Mouse (Mus musculus) liver, adult 2 months (tissue): ENCODE results near the gene Ak1. TPM values are rescaled to one million over a fixed set of nuclear protein-coding genes. Genes with fewer than 3 reads are reported as not detected.

Experiments
- DNase-seq: peaks from one replicate; pipeline ENCODE4 v3.0.0-alpha.2; 2011; ENCODE audit warnings: low read depth, low spot score; ENCODE audit errors: extremely low read depth
- H3K27ac ChIP-seq: fragments of 200-500 bp; replicated peaks from 2 replicates; pipeline ENCODE4 v1.5.1; 2012; ENCODE audit warnings: low read depth, mild to moderate bottlenecking, control low read depth, inconsistent platforms, low read length; ENCODE audit not compliant: insufficient read depth
- H3K27me3 ChIP-seq: fragments of 200-500 bp; 2 replicates; pipeline ENCODE4 v1.6.1; 2012; ENCODE audit warnings: mild to moderate bottlenecking, moderate library complexity, low read length, inconsistent platforms; ENCODE audit not compliant: control insufficient read depth, insufficient read depth
- H3K36me3 ChIP-seq: fragments of 200-500 bp; 2 replicates; pipeline ENCODE4 v1.6.1; 2012; ENCODE audit warnings: low read length, inconsistent platforms; ENCODE audit not compliant: control insufficient read depth, insufficient read depth
- H3K4me1 ChIP-seq: fragments of 200-500 bp; 2 replicates; pipeline ENCODE4 v1.6.1; 2011; ENCODE audit warnings: low read length; ENCODE audit not compliant: control insufficient read depth, insufficient read depth
- H3K4me3 ChIP-seq: fragments of 200-500 bp; 2 replicates; pipeline ENCODE4 v1.5.1; 2011; ENCODE audit warnings: low read depth, mild to moderate bottlenecking, control low read depth, low read length, moderate library complexity; ENCODE audit not compliant: insufficient read depth
- H3K79me2 ChIP-seq: fragments of 200-500 bp; 2 replicates; pipeline ENCODE4 v1.6.1; 2012; ENCODE audit warnings: inconsistent platforms, mild to moderate bottlenecking, low read length, moderate library complexity; ENCODE audit not compliant: control insufficient read depth, insufficient read depth
- H3K9ac ChIP-seq: fragments of 200-500 bp; 2 replicates; pipeline ENCODE4 v1.6.1; 2012; ENCODE audit warnings: low read depth, mild to moderate bottlenecking, control low read depth, inconsistent platforms, low read length
- CTCF ChIP-seq: fragments of 200-500 bp; IDR thresholded peaks from 2 replicates; pipeline ENCODE4 v1.5.1; 2011; ENCODE audit warnings: low read depth, low read length, control low read depth
- POLR2A ChIP-seq: fragments of 200-500 bp; IDR thresholded peaks from 2 replicates; pipeline ENCODE4 v1.6.1; 2011; ENCODE audit warnings: low read length, control low read depth; ENCODE audit not compliant: insufficient read depth; ENCODE audit errors: extremely low read depth
- WGBS: fragments of 180-500 bp; shearing (Covaris S2); methylation state at CpG from one replicate; pipeline ENCODE4 v1.1.7; 2018; 5-methylcytosine and 5-hydroxymethylcytosine counted together
- polyA plus RNA-seq: library from polyadenylated mRNA; depleted of rRNA; stranded (reverse); fragments of >200 nt; gene quantifications from 2 replicates; pipeline ENCODE4 v1.2.3, GENCODE M21; 2012; rRNA removed
- total RNA-seq: library from RNA; depleted of rRNA; stranded (reverse); fragments of >200 nt; gene quantifications from 2 replicates; pipeline ENCODE4 v1.2.3, GENCODE M21; 2014; rRNA removed

Ak1 gene
- total and polyA plus RNA-seq, 2 experiments: 0.26 to 1.4 TPM

GRCm38 (mm10) chr2:32677683-32678082 lies 56.1 kb downstream of the Ak1 start:
- Histone ChIP-seq H3K79me2 (no peaks in the 10 kb centered on the region), H3K4me3 (no peak overlapping the region), H3K36me3 (peaks cover 6% of the 10 kb centered on the region; the same call in 1 of the 2 replicates), H3K27ac (no peak overlapping the region), H3K27me3 (no peaks in the 10 kb centered on the region), H3K9ac (no peak overlapping the region), H3K4me1 (no peaks in the 10 kb centered on the region)
- TF ChIP-seq CTCF (no peak), POLR2A (no peak)
- WGBS: 88% methylated on average over 7 of the region's 7 CpGs
- no peak for DNase-seq

- no peaks in the 10 kb centered on the region for H3K4me1 ChIP-seq
- WGBS: 58% methylated on average over 7 of the region's 7 CpGs
- no peak overlapping the region for H3K4me3 ChIP-seq
- H3K27me3 ChIP-seq: no peaks in the 10 kb centered on the region
- TF ChIP-seq POLR2A (no peak), CTCF (no peak)
- no peak for DNase-seq
- peaks cover 22% of the 10 kb centered on the region; the same call in 1 of the 2 replicates for H3K36me3 ChIP-seq
- no peak overlapping the region for H3K27ac ChIP-seq
- H3K79me2 ChIP-seq: no peaks in the 10 kb centered on the region
- H3K9ac ChIP-seq: no peak overlapping the region
These were observed 58.5 kb downstream of the Ak1 start for GRCm38 (mm10) chr2:32680051-32680451.

DNA sequence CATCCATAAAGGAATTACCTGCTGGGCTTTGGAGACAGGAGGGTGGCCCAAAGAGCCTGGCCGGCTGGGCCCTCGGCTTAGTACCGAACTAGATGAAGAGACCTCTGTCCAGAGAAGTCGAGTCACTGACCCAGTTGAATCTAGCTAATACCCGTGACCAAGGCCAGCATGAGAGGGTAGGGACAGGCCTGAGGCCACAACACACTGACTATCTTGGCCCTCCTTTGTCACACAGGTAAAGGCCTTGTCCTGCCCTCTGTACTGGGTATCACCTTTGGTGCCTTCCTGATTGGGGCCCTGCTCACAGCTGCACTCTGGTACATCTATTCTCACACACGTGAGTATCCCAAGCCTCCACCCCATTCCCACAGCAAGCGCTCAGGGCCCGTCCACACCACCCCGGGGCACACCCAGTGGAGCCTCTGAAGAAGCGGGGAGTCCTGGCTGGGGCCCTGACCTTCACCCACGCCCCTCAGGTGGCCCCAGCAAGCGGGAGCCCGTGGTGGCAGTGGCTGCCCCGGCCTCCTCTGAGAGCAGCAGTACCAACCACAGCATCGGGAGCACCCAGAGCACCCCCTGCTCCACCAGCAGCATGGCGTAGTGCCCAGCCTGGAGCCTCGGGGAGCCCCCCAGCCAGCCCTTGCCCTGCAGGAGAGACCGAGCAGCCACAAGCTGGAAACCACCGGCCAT lies 59.5 kb downstream of the Ak1 start:
- Histone ChIP-seq H3K27me3 (no peaks in the 10 kb centered on the region), H3K4me3 (no peak overlapping the region), H3K79me2 (no peaks in the 10 kb centered on the region), H3K27ac (no peak overlapping the region), H3K36me3 (peaks cover 32% of the 10 kb centered on the region; the same call in 1 of the 2 replicates), H3K9ac (no peak overlapping the region), H3K4me1 (no peaks in the 10 kb centered on the region; the same call in 1 of the 2 replicates)
- no peak for DNase-seq
- 83% methylated on average over 19 of the region's 19 CpGs for WGBS
- TF ChIP-seq POLR2A (no peak), CTCF (no peak)

GRCm38 (mm10) chr2:32681754-32682153 lies 60.2 kb downstream of the Ak1 start:
- no peaks in the 10 kb centered on the region for H3K79me2 ChIP-seq
- no peaks in the 10 kb centered on the region; the same call in 1 of the 2 replicates for H3K4me1 ChIP-seq
- H3K27me3 ChIP-seq: no peaks in the 10 kb centered on the region
- no peak for DNase-seq
- no peak overlapping the region for H3K27ac ChIP-seq
- TF ChIP-seq CTCF: no peak
- no peak for TF ChIP-seq POLR2A
- 70% methylated on average over 6 of the region's 6 CpGs for WGBS
- no peak overlapping the region for H3K9ac ChIP-seq
- H3K36me3 ChIP-seq: peaks cover 38% of the 10 kb centered on the region; the same call in 1 of the 2 replicates
- no peak overlapping the region for H3K4me3 ChIP-seq

- 77% methylated on average over 14 of the region's 14 CpGs for WGBS
- no peak overlapping the region for H3K9ac ChIP-seq
- H3K4me1 ChIP-seq: no peaks in the 10 kb centered on the region; the same call in 1 of the 2 replicates
- H3K36me3 ChIP-seq: peaks cover 47% of the 10 kb centered on the region
- H3K27ac ChIP-seq: no peak overlapping the region
- H3K27me3 ChIP-seq: no peaks in the 10 kb centered on the region
- no peaks in the 10 kb centered on the region for H3K79me2 ChIP-seq
- no peak for DNase-seq
- no peak overlapping the region for H3K4me3 ChIP-seq
- no peak for TF ChIP-seq CTCF
- no peak for TF ChIP-seq POLR2A
These were observed 61.3 kb downstream of the Ak1 start for GRCm38 (mm10) chr2:32682721-32683417.

DNA sequence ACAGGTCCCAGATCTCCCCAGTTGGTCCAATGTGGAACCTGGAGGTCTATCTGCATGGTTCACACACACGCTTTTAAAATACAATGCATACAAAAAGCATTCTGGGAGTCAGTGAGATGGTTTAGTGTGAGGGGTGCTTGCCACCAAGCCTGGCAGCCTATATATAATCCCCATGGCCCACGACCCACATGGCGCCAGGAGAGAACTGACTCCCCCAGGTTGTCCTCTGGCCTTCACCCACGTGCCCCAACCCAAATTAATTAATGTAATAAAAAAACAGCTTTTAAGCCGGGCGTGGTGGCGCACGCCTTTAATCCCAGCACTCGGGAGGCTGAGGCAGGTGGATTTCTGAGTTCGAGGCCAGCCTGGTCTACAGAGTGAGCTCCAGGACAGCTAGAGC lies 62.1 kb downstream of the Ak1 start:
- H3K79me2 ChIP-seq: no peaks in the 10 kb centered on the region
- TF ChIP-seq CTCF (no peak), POLR2A (no peak)
- H3K4me1 ChIP-seq: no peaks in the 10 kb centered on the region; the same call in 1 of the 2 replicates
- H3K9ac ChIP-seq: no peak overlapping the region
- no peak overlapping the region for H3K4me3 ChIP-seq
- no peaks in the 10 kb centered on the region for H3K27me3 ChIP-seq
- 91% methylated on average over 10 of the region's 10 CpGs for WGBS
- no peak overlapping the region for H3K27ac ChIP-seq
- DNase-seq: no peak
- peaks cover 55% of the 10 kb centered on the region for H3K36me3 ChIP-seq

Other genes starting within 250 kb of the Ak1 start
- gene 1110008P14Rik, start 239.8 kb upstream of the Ak1 start, total RNA-seq: 25.8 and 32.5 TPM in 2 replicates
- gene 1110008P14Rik, start 239.8 kb upstream of the Ak1 start, polyA plus RNA-seq: 103 and 144 TPM in 2 replicates
- gene Lcn2, start 233.5 kb upstream of the Ak1 start, total RNA-seq: 2.1 and 10.0 TPM in 2 replicates
- 29.3 and 45.5 TPM in 2 replicates for gene Lcn2, start 233.5 kb upstream of the Ak1 start, polyA plus RNA-seq
- gene Ptges2, start 225.9 kb upstream of the Ak1 start, total RNA-seq: 22.6 and 30.7 TPM in 2 replicates
- 24.4 and 25.5 TPM in 2 replicates for gene Ptges2, start 225.9 kb upstream of the Ak1 start, polyA plus RNA-seq
- 0.67 and 0.83 TPM in 2 replicates for gene Naif1, start 171.3 kb upstream of the Ak1 start, total RNA-seq
- gene Naif1, start 171.3 kb upstream of the Ak1 start, polyA plus RNA-seq: 2.9 and 3.0 TPM in 2 replicates
- 40.0 and 41.9 TPM in 2 replicates for gene Slc25a25, start 170.3 kb upstream of the Ak1 start, total RNA-seq
- gene Slc25a25, start 170.3 kb upstream of the Ak1 start, polyA plus RNA-seq: 57.9 and 124 TPM in 2 replicates
- gene Fam102a, start 86.4 kb upstream of the Ak1 start, total RNA-seq: 7.0 and 7.2 TPM in 2 replicates
- gene Fam102a, start 86.4 kb upstream of the Ak1 start, polyA plus RNA-seq: 10.5 and 11.0 TPM in 2 replicates
- 6.5 and 8.4 TPM in 2 replicates for gene Dpm2, start 50.9 kb upstream of the Ak1 start, total RNA-seq
- gene Dpm2, start 50.9 kb upstream of the Ak1 start, polyA plus RNA-seq: 73.7 and 104 TPM in 2 replicates
- gene Pip5kl1, start 47.0 kb upstream of the Ak1 start, total RNA-seq: not detected in 2 replicates
- gene Pip5kl1, start 47.0 kb upstream of the Ak1 start, polyA plus RNA-seq: not detected in 2 replicates
- gene 9430097D07Rik, start 46.1 kb upstream of the Ak1 start, total RNA-seq: not detected in 2 replicates
- gene 9430097D07Rik, start 46.1 kb upstream of the Ak1 start, polyA plus RNA-seq: not detected in 2 replicates
- gene St6galnac4, start 34.7 kb upstream of the Ak1 start, total RNA-seq: 0.74 and 1.2 TPM in 2 replicates
- 2.2 and 2.5 TPM in 2 replicates for gene St6galnac4, start 34.7 kb upstream of the Ak1 start, polyA plus RNA-seq
- gene St6galnac6, start 22.0 kb upstream of the Ak1 start, total RNA-seq: 38.0 and 45.6 TPM in 2 replicates
- 90.0 and 134 TPM in 2 replicates for gene St6galnac6, start 22.0 kb upstream of the Ak1 start, polyA plus RNA-seq
- gene Eng, start 24.8 kb downstream of the Ak1 start, total RNA-seq: 14.2 and 25.9 TPM in 2 replicates
- gene Eng, start 24.8 kb downstream of the Ak1 start, polyA plus RNA-seq: 55.0 and 70.8 TPM in 2 replicates
- gene Fpgs, start 82.4 kb downstream of the Ak1 start, total RNA-seq: 158 and 175 TPM in 2 replicates
- gene Fpgs, start 82.4 kb downstream of the Ak1 start, polyA plus RNA-seq: 414 and 481 TPM in 2 replicates
- gene Cdk9, start 91.3 kb downstream of the Ak1 start, total RNA-seq: 19.5 and 27.3 TPM in 2 replicates
- gene Cdk9, start 91.3 kb downstream of the Ak1 start, polyA plus RNA-seq: 46.6 and 63.7 TPM in 2 replicates
- 2.2 and 3.2 TPM in 2 replicates for gene Sh2d3c, start 99.3 kb downstream of the Ak1 start, total RNA-seq
- gene Sh2d3c, start 99.3 kb downstream of the Ak1 start, polyA plus RNA-seq: 7.5 and 10.4 TPM in 2 replicates
- not detected in 2 replicates for gene 6330409D20Rik, start 119.3 kb downstream of the Ak1 start, total RNA-seq
- gene 6330409D20Rik, start 119.3 kb downstream of the Ak1 start, polyA plus RNA-seq: not detected in 2 replicates
- gene Tor2a, start 135.5 kb downstream of the Ak1 start, total RNA-seq: 26.6 and 35.6 TPM in 2 replicates
- 72.6 and 77.4 TPM in 2 replicates for gene Tor2a, start 135.5 kb downstream of the Ak1 start, polyA plus RNA-seq
- gene Ttc16, start 153.9 kb downstream of the Ak1 start, total RNA-seq: under 0.01 and 0.07 TPM in 2 replicates
- 0.10 and 0.22 TPM in 2 replicates for gene Ttc16, start 153.9 kb downstream of the Ak1 start, polyA plus RNA-seq
- gene Ptrh1, start 154.0 kb downstream of the Ak1 start, total RNA-seq: 1.2 and 1.5 TPM in 2 replicates
- 2.3 and 2.8 TPM in 2 replicates for gene Ptrh1, start 154.0 kb downstream of the Ak1 start, polyA plus RNA-seq
- not detected in 2 replicates for gene Cfap157, start 162.7 kb downstream of the Ak1 start, total RNA-seq
- gene Cfap157, start 162.7 kb downstream of the Ak1 start, polyA plus RNA-seq: not detected in 2 replicates
- gene Stxbp1, start 225.5 kb downstream of the Ak1 start, total RNA-seq: 0.74 and 1.7 TPM in 2 replicates
- gene Stxbp1, start 225.5 kb downstream of the Ak1 start, polyA plus RNA-seq: 1.3 and 1.6 TPM in 2 replicates